8 mouse cellular contexts compared by ENCODE assay signal in the genomic region with DNA sequence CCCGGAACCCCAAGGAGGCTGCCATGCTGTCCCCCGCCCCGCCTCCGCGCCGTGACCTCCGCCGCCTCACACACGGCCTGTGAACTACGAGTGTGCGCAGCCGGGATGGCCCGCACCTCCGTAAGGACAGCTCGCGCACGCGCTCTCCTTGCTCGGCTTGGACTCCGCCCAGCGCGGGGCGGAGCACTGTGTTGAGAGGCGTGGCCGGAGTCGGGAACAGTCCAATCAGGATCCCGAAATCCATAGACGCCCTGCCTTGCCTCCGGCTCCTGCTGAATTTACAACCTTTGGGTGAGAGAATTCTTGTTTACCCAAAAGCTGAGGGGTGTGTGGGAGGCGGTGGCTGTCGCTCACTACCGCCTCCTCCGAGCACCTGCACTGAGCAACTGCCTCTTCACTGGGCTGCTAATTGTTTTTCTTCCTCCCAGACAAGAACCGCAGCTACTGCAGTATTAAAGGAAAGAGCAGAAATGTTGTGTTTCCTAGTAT. TPM values are rescaled to one million over a fixed set of nuclear protein-coding genes. Genes with fewer than 3 reads are reported as not detected.
DNase-seq lines count a peak whose midpoint lies in the region; ATAC-seq lines count a peak whose summit lies in the region.

Gene Hibadh, minus strand, starts transcription at position 166 of the 489 bp plus-strand sequence.

- H3K9me3 ChIP-seq in hindbrain, embryonic 15.5 days, result no peaks in the 10 kb centered on the region

- H3K27ac ChIP-seq in hindbrain, embryonic 15.5 days (replicated peaks), result peak within 1 kb of the TSS; percentile 76

- no peaks in the 10 kb centered on the region for H3K27me3 ChIP-seq in hindbrain, embryonic 15.5 days

- no peaks in the 10 kb centered on the region for H3K36me3 ChIP-seq in hindbrain, embryonic 15.5 days

- DNase-seq in T-cell, adult 2 months (ENCODE audit: low spot score), result peak; percentile 99
- DNase-seq in cerebellum, postnatal 36 days, result peak; percentile 98
- peak; percentile 95 to 96 for DNase-seq in frontal cortex, postnatal 36 days (ENCODE audit: low spot score in 2 of 2)
- peak; percentile 90 for DNase-seq in left cerebral cortex, adult 11 months (ENCODE audit: low spot score)
- DNase-seq in lung, postnatal 4 days, result peak; percentile 98 to 99
- peak; percentile 94 for DNase-seq in retina, postnatal 7 days (ENCODE audit: low read depth, low spot score)
- DNase-seq in urinary bladder, adult 2 months (ENCODE audit: low spot score), result peak; percentile 96

- peak within 1 kb of the TSS; percentile 74 for H3K4me3 ChIP-seq in hindbrain, embryonic 15.5 days

- ATAC-seq in hindbrain, embryonic 15.5 days (ENCODE audit: low FRiP score, low read depth), result peak; percentile 100

- WGBS in hindbrain, embryonic 15.5 days, result under 1% methylated on average over 34 of the region's 34 CpGs

- H3K9ac ChIP-seq in hindbrain, embryonic 15.5 days, result peak within 1 kb of the TSS; percentile 70

- H3K4me2 ChIP-seq in hindbrain, embryonic 15.5 days, result peak within 1 kb of the TSS; percentile 78

- peaks cover 23% of the 10 kb centered on the region for H3K4me1 ChIP-seq in hindbrain, embryonic 15.5 days (replicated peaks)

RNA-seq across cellular contexts. Expression of gene Hibadh, which starts in this region (rescaled TPM):
- polyA plus RNA-seq in hindbrain, embryonic 15.5 days (2015; fragmentation: Nextera tagmentation; extraction: Ambion mirVana), result 67.9 and 69.0 TPM in 2 replicates
- 109 and 110 TPM in 2 replicates for polyA plus RNA-seq in urinary bladder, adult 2 months (2012; rRNA removed)

Comparison
In these comparisons a context has a peak if more than half of its experiments do, and no peak if none do; other contexts are left out.
1. Peak in every context shown above with its lines: DNase-seq, ATAC-seq, H3K4me3 ChIP-seq and H3K27ac ChIP-seq.